Mouse (Mus musculus) ovary, adult 18-20 months (tissue): ENCODE results near the gene Fbxo11.

Experiments used
- DNase-seq: peaks from one replicate; pipeline ENCODE4 v3.0.0; 2022; ENCODE audit warnings: low spot score, mixed read lengths

Fbxo11 gene

DNA sequence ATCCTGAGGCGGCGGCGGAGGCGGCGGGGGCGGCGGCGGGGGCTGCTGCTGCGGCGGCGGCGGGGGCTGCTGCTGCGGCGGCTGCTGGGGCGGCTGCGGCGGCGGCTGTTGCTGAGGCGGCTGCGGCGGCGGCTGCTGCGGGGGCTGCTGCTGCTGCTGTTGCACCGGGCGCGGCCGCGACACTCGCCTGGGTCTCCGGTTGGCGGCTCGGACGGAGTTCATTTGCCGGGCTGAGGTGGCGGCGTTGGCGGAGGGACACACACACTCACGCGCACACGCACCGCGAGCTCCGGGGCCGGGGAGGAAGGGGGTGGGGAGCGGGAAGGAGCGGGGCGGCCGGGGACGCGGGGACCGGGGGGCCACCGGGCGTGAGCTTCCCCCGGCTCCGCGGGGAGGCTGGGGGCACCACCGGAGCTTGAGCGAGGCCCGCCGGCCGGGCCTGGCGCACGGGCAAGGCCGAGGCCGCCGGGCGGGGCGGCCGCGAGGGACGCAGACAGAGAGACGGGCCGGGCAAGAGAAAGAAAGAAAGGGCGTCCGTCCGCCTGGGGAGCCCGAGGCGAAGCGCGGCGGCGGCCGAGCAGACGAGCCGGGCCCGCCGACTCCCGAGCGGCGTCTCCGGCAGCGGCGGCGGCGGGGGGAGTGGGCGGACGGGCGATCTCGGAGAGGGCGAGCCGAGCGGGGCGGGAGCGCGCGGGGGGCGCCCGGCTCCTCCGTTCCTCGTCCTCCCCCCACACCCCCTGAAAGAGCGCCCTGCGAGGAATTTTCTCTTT, at the start of gene Fbxo11:
TSS of gene Fbxo11 (minus strand) at position 261 of the 770 bp plus-strand sequence.
- peak; percentile 26 for DNase-seq

DNA sequence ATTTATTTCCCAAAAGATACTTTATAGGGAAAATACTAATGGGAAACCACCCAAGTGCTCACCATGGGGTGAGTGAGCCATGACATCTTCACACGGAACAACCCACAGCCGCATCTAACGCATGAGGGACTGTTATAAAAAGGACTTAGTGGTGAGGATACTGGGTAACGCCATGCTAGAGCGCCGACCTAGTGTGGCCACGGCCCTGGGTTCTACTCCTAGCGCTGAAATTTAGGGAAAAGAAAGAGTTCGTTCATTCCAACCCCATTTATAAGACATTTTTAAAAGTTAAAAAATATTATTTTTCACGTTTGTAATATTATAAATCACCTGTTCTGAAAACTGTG, 48.8 kb upstream of the Fbxo11 start:
- DNase-seq, result no peak

DNA sequence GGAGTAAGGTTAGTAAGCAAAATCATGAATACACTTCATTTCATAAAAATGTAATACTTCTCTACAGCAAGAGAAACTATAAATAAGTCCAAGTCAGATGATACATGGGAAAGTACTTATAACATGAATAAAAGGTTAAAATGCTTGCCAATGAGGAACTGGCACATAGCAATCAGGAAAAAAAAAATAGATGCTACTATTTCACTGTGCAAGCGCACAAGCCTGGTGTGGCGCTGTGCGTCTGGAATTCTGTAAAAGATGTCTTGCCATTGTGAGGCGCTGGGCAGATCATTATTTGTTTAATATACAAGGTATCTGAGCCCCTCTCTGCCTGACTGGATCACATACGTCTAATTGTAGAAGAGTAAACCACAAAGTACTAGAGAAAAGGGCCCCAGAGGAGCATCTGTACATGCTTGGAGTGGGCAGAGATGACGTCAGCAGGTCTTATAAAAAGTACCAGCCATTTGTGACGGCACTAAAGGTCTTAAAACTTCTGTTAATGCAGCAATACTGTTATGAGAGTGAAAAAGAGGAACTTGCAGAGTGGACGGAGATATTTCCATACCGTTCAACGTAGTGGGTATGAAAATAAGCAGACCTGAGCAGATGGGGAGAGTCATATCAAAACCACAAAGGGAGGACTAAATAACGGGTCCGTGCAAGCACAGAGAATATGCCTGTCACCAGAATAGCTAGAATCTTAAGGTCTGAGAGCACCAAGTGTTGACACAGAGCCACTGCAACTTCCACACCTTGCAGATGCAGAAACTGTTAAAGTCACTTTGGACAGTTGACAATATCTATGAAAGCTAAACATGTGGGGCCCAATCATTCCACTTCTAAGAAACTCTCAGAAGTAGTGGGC, 48.2 kb upstream of the Fbxo11 start:
- no peak for DNase-seq

DNA sequence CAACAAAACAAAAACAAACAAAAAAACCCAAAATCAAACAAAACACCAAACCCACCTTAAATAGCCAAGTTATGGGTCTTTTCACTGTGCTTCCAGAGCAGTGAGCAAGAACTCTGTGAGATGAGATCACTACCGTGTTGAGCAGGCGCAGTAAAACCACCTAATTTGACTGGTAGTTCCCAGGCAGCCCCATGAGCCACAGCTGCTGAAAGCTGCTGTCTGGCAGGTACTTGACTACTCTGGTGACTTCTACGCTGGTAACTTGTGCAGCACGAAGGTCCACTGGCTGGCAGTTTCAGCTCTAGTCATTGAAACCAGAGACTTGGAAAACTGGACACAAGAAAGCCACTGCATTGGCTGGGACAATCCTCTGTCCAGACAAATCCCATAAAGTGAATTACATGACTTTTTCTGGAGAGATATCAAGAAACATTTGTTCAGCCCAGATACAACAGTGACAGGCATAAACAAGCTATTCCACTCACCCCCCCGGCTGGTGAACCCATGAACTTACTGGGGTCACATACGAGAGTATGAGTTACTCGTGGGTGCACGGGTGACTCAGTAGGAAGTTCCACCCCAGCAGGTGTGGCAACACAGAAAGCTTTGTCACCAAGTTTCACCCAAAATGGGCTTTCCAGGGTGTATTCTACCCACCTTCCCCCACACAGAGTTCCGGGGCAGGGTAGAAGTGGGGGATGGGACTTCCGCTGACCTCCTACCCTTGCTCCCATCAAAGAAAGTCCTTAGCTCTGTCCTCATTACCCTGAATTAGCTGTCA, 47.0 kb upstream of the Fbxo11 start:
- no peak for DNase-seq

DNA sequence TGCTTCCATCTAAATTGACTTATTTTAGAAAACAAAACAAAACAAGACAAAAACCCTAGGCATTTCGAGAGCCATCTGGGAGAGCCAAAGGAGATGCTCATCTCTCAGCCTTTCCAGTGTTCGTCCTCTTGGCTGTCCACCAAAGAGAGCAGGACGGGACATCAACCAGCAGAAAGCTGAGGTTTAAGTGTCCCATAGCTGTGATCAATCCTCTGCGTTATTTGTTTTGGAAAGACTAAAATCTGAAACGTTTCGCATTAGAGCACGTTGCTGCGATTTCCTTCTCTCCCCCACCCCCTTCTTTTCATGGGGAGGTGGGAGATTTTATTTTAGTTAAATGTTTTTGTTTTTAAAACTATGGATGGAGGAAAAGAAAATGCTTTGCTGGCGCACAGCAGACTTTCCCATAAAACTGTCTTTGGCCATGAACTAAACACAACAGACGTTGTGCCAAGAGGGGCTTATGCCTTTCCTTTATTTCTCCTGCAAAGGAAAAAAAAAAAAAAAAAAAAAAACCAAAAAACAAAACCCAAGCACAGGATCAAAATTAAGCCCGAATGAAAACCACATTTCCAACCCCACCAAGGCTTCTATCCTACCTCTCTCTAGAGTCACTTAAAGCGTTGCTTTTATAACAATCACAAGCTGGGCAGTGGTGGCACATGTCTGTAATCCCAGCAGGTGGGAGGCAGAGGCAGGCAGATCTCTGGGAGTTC, 46.1 kb upstream of the Fbxo11 start:
- no peak for DNase-seq

DNA sequence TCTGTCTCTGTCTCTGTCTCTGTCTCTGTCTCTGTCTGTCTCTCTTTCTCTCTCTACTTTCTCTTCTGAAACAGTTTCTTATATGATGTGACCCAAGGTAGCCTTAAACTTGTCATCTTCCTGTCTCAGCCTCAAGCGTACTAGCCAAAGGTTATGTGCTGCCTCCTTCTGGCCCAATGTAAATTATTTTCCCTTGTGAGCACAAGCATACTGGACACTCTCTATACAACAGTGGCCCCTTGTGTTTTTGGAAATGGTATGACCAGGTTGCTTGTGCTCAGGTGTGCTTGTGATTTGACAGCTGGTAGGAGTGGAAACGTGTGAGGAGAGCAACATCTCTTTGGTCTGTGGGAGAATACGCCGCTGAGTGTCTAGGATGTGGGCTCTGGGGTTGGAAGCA, 42.6 kb upstream of the Fbxo11 start:
- no peak for DNase-seq

DNA sequence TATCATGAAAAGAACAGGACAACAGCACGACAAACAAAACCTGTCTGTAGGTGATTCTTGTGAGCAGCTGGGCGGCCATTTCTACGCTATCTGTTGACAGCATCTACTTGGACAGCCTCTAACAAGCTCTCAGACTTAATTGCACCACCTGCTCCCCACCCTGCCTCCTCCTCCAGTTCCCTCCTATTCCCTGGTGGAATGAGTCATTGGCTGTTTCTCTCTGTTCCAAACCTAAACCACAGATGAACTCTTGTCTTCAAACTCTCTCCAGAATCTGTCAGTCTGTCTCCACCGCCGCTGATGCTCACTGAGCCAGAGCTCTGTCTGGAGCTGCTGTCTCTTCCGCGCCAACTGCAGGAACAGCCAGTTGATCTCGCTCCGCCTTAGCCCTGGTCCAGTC, 41.3 kb upstream of the Fbxo11 start:
- no peak for DNase-seq

DNA sequence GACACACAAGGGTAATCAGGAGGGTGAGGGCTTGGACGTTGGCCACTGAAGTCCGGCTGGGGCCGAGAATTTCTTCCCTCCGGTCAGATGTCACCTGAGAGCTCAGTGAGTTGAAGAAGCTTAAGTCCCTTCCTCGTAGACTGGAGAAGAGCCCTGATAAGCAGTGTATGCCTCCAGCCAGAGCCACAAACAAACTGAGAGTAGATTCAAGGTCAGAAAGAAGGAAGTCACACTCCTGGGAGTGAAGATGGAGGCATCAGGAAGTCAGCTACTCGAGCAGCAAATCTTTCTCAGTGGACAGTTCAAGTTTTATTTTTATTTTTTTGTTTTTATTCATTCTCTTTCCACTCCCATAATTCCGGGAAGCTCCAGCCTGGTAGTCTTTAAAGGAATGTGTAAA, 37.5 kb upstream of the Fbxo11 start:
- DNase-seq, result no peak

DNA sequence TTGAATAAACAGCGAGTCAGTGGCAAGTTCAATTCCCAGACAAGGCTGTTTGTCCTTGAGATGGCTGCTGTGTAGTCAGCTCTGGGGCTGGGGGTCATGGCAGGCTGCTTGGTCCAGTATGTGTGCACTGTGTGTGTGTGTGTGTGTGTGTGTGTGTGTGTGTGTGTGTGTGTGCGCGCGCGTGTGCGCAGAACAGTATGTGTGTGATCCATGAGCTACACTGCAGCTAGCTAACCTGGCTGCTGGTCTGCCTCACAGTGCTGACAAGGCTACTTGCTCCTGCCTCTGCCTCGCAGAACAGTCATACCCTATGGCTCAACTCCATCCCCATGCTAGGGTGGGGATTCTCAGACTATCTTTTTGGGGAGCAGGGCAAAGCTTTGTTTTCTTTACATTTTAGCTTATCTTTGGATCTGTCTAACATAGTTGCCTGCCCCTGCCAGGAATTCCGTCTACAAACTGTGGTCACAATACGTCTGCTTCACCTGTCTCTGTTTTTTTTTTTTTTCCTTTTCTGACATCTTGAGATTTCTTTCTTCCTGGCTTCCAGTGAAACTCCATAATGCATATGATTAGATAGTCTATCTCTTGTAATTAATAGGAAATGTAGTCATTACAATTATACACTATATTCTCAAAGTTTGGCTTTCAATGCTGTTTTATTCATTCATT, 33.2 kb upstream of the Fbxo11 start:
- no peak for DNase-seq

DNA sequence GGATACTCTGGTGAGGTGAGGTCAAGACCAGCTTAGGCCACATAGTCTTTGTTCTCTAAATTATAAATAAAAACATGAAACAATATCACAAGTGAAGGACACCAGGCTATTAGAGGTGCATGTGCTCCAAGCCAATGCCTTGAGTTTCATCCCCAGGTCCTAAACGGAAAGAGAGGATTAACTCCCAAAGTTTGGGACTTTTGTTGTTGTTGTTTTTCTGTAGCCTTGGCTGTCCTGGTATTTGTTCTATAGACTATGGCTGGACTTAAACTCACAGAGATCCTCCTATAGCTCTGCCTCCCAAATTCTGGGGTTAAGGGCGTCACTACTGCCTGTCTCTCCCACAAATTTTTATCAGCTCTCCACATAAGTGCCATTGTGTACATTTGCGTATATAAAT, 32.5 kb upstream of the Fbxo11 start:
- DNase-seq, result no peak

DNA sequence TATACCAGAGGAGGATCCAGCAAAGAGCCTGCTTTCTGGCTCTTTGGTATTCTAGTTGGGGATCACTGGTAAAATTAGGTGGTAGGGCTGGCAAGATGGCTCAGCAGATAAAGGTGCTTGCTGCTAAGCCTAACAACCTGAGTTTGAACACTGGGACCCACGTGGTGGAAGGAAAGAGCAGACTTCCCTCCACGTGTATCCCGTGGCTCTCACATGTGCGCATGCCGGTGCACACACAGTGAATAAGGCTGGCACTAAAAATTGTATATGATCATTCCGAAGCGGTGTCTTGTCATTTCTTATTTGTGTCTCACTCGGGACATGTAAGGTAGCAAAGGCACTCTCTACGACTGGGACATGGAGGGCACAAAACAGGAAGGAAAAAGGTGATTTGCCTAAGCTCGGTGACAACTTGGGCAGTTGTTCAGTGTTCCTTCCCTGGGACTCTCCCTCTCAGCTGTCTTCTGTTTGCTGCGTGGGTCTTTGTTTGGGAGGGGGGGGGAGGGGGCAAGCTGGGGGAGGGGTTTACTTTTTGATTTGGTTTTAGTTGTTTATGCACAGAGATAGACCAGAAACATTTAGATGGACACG, 31.8 kb upstream of the Fbxo11 start:
- DNase-seq, result no peak

DNA sequence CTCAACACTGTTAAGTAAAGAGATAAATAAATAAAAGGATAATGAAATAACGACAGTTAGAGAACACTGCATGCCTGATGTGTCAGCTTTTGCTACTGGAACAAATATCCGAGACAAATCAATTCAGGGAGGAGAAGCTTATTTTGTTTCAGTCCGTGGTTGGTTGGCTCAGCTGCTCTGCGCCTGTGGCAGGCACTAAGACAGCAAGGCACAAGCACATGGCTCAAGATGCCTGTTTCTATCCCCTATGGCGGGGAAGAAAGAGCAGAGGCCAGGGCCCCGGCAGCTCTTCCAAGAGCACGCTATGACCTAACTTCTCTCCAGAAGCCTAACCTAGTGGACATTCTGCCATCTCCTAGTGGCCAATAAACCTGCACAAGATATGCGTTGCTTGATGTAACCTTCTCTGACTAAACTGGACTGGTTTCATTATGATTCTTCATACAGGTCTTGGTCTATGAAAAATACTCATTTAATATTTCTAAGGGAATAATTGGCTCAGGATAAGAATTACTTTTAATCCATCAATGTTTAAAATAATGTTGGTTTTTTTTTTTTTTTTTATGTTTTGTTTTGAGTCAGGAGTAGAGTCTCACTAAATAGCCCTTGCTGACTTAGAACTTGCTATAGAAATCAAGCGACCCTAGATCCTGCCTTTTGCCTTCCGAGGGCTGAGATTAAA, 30.6 kb upstream of the Fbxo11 start:
- DNase-seq, result no peak

DNA sequence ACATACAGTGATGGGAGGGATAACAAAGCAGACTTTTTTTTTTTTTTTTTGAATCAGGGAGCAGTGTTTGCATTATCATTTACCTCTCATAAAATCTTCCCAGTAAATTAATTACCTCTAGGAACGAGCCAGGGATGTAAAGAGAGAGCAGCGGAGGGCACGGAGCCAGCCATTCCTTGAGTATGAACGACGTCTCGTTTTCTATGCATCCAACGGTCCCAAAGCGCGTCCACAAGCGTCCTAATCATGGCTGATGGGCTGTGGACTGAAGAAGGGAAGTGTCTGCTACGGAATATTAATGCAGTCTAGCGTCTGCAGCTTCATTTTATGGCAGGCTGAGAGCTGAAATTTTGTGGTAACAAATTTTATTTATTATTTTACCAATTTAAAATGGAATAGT, 29.2 kb upstream of the Fbxo11 start:
- DNase-seq, result no peak

DNA sequence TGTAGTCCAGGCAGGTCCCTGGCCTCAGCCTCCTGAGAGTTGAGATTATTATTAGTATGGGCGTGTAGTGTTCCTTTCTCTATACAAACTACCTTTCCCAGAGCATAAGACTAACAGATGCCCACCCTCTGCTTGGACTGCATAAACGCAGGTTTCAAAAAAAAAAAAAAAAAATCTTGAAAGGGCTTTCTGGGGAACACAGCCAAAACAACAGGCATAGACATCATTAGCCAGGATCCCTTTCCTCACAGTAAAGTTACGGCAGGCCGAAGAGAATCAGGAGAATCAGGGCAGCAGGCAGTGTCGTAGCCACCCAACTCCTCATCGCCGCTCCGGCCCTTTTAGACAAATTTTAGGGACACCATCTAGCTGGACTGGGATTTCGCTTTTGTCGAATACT, 28.7 kb upstream of the Fbxo11 start:
- no peak for DNase-seq

DNA sequence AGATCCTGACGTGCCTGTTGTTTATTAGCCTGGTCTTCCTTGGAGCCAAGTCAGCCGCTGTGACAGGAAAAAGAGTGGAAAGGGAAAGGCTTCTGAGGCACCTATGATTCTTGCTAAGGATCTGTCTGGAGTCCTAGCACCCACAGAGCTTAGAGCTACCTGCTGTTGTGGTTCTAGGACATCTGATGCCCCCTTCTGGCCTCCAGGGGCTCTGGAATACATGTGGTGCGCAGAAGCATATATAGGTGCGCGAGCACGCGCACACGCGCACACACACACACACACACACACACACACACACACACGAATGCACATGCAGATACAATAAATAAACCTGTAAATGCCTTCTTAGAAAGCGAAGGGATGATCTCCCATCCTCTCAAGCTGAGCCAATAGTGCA, 20.9 kb upstream of the Fbxo11 start:
- DNase-seq, result no peak

DNA sequence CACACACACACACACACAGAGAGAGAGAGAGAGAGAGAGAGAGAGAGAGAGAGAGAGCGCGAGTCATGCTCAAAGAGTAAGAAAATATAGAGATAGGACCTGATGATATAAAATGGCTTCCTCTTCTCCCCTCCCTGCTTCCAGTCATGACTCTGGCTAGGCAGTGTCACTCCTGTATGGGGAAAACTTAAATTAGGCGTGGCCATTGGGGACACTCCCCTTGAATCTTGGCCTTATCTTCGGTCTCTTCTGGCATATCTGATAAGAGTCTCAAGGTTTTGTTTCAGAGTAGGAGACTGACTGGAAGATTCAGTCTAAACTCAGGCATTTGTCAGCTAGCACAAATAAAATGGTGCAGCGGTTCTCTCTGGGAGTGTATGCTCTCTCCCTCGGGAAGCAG, 16.4 kb upstream of the Fbxo11 start:
- DNase-seq, result no peak

DNA sequence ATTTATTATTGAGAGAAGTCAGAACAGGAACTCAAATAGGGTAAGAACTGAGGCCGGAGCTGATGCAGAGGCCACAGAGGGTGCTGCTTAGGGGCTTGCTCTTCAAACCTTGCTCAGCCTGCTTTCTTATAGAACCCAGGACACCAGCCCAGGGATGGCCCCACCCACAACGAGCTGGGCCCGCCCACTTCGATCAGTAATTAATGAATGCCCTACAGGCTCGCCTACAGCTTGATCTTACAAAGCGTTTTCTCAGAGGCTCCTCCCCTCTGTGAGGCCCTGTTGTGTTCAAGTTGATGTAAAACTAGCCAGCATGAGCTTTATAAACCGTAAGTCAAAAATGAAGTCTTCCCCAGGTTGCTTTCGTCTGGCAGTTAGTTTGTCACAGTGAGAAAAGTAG, 14.7 kb upstream of the Fbxo11 start:
- no peak for DNase-seq

DNA sequence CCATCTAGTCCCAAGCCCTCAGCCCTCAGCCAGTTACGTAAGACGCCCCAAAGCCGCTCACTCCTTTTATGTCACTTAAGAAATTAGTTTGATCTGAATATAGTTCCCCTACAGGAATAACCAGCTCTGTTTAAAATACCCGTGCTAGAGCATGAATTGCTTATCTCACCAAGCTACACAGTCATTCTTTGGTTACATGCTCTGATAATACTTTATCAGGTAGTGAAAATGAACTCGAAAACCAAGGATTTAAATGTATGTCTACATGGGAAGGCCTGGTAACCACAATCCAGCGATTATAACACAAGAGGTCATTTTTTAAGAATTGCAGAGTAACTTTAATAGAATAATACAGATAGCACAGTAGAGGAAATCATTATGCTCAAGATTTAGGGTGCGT, 7.0 kb upstream of the Fbxo11 start:
- DNase-seq, result no peak

DNA sequence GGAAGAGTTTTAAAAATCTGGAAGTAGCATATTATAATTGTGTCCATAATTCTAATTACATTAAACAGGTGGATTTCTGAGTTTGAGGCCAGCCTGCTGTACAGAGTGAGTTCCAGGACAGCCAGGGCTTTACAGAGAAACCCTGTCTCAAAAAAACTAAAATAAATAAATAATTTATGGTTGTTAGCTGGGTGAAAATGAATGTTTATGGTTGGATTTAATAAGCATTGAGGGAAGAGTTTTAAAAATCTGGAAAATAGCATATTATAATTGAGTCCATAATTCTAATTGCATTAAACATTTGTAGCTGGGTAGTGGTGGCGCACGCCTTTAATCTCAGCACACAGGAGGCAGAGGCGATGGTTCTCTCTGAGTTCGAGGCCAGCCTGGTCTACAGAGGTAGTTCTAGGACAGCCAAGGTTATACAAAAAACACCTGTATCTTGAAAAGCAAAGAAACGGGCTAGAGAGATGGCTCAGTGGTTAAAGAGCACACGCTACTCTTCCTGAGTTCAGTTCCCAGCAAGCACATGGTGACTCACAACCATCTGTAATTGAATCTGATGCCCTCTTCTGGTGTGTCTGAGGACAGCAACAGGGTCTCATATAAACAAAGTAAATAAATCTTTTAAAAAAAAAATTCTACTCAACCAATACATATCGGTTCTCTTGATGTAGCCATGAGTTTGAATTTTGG, 3.1 kb upstream of the Fbxo11 start:
- DNase-seq, result no peak
